Mouse (Mus musculus) ES-E14 (cell line): ENCODE data around the gene Tedc1. TPM values are rescaled to one million over a fixed set of nuclear protein-coding genes. Genes with fewer than 3 reads are reported as not detected.

Experiments
- DNase-seq: peaks from one replicate; pipeline ENCODE4 v3.0.0-alpha.2; 2013; ENCODE audit warnings: low read depth, low spot score
- H3K27ac ChIP-seq: 2 replicates; pipeline ENCODE4 v1.5.1; 2012; ENCODE audit warnings: low read depth, mild to moderate bottlenecking, low read length, moderate library complexity, mixed read lengths; ENCODE audit not compliant: poor library complexity, insufficient read depth, severe bottlenecking
- H3K36me3 ChIP-seq: 2 replicates; pipeline ENCODE4 v1.6.1; 2012; ENCODE audit warnings: mild to moderate bottlenecking, low read length, moderate library complexity, mixed read lengths; ENCODE audit not compliant: control insufficient read depth, poor library complexity, insufficient read depth, severe bottlenecking
- H3K4me1 ChIP-seq, 2 experiments: fragments of 150-350 bp in 1 of 2; sonication (generic) in 1 of 2; 2 replicates each; pipeline ENCODE4 v1.6.1; 2012; ENCODE audit warnings: low read length in 2 of 2, mild to moderate bottlenecking in 1 of 2, mixed read lengths in 1 of 2; ENCODE audit not compliant: control insufficient read depth in 2 of 2, insufficient read depth in 2 of 2, poor library complexity in 1 of 2
- H3K4me3 ChIP-seq, 2 experiments: fragments of 150-350 bp in 1 of 2; sonication (generic) in 1 of 2; 2 replicates each; pipeline ENCODE4 v1.5.1; 2012; ENCODE audit warnings: low read length in 2 of 2, low read depth in 1 of 2, mild to moderate bottlenecking in 1 of 2, mixed read lengths in 1 of 2; ENCODE audit not compliant: insufficient read depth in 1 of 2, poor library complexity in 1 of 2, severe bottlenecking in 1 of 2
- H3K9ac ChIP-seq: 2 replicates; pipeline ENCODE4 v1.6.1; 2012; ENCODE audit warnings: low read depth, mild to moderate bottlenecking, low read length, mixed read lengths; ENCODE audit not compliant: poor library complexity, insufficient read depth, severe bottlenecking
- H3K9me3 ChIP-seq: fragments of 150-350 bp; sonication (generic); 2 replicates; pipeline ENCODE4 v1.6.1; 2012; ENCODE audit warnings: low read depth, mild to moderate bottlenecking, low read length; ENCODE audit not compliant: control insufficient read depth, insufficient read depth
- CHD2 ChIP-seq: IDR thresholded peaks from 2 replicates; pipeline ENCODE4 v1.6.1; 2014; ENCODE audit warnings: mild to moderate bottlenecking, low read depth, low read length, inconsistent platforms
- HCFC1 ChIP-seq: IDR thresholded peaks from 2 replicates; pipeline ENCODE4 v1.6.1; 2012; ENCODE audit warnings: low read length, inconsistent platforms, borderline replicate concordance; ENCODE audit not compliant: insufficient read depth
- MAFK ChIP-seq: IDR thresholded peaks from 2 replicates; pipeline ENCODE4 v1.6.1; 2014; ENCODE audit warnings: mild to moderate bottlenecking, low read depth, low read length, inconsistent platforms; ENCODE audit not compliant: insufficient read depth
- ZC3H11A ChIP-seq: IDR thresholded peaks from 2 replicates; pipeline ENCODE4 v1.6.1; 2012; ENCODE audit warnings: low read depth, mild to moderate bottlenecking, inconsistent platforms, low read length, borderline replicate concordance
- ZNF384 ChIP-seq: IDR thresholded peaks from 2 replicates; pipeline ENCODE4 v1.6.1; 2012; ENCODE audit warnings: low read depth, low read length, inconsistent platforms
- in situ Hi-C, 2 experiments: fragments of 600-800 bp; cut with MboI; formaldehyde crosslinking; loops; one replicate each; pipeline ENCODE4 v1.15.1; 2025; ENCODE audit warnings: low sequenced_read_pairs in 2 of 2, inconsistent platforms in 1 of 2; ENCODE audit not compliant: unreplicated experiment in 2 of 2
- total RNA-seq: library from RNA; depleted of rRNA; stranded (reverse); fragments of 300-350 nt; gene quantifications from 2 replicates; pipeline ENCODE4 v1.2.3, GENCODE M21; 2012

The Tedc1 gene
- total RNA-seq, 1 experiment, result 30.3 TPM

GRCm38 (mm10) chr12:113185442-113186291 is 29.4 kb downstream of the Tedc1 start, which contains the start of gene Tmem121:
Gene Tmem121, plus strand, starts transcription at chr12:113185930.
- Histone ChIP-seq H3K9me3 (no peaks in the 10 kb centered on the region), H3K27ac (no peak within 1 kb of the TSS), H3K9ac (peak within 1 kb of the TSS; percentile 79), H3K36me3 (no peaks in the 10 kb centered on the region; the same call in 1 of the 2 replicates), H3K4me3 (peak within 1 kb of the TSS; percentile 80 to 88), H3K4me1 (peaks cover 0 to 19% of the 10 kb centered on the region in 2 experiments; a peak in 1 of 4 replicates)
- in situ Hi-C loops, result no loop called here
- DNase-seq, result no peak
- TF ChIP-seq HCFC1, result no peak
- TF ChIP-seq CHD2, result no peak
- TF ChIP-seq ZC3H11A, result no peak
- TF ChIP-seq MAFK, result no peak
- TF ChIP-seq ZNF384, result no peak

DNA sequence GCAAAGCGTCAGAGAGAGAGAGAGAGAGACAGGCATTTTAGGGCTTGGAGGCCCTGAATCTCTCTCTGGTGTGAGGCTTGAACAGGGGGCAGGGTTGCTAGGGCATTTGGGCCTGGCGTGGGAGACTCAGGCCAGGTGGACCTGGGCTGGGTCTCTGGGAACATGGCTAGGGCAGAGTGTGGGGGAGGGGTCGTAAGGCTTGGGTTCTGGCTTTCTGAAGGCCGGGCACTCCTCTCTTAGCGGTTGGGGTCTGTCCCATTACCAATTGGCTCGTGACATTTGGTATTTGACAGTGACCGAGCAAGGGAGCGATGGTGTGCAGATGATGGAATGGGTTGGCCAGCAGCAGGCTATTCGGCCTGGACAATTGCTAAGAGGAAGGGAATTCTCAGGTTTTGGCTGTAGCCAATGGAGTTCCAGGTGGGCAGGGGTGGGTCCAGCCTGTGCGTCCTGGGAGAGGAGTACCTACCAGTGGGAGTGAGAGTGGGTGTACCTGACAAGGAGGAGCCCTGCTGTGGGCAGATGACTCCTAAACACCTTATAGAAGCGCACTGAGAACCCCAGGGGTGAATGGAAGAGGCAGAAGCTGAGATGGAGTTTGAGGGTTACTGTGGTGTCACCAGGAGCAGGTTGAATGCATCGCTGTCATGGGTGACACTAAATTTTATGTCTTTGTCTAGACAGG is 30.2 kb downstream of the Tedc1 start:
- H3K27ac ChIP-seq, result no peak overlapping the region
- no peaks in the 10 kb centered on the region; the same call in 1 of the 2 replicates for H3K36me3 ChIP-seq
- peak overlapping the region; percentile 80 to 88 for H3K4me3 ChIP-seq
- no peaks in the 10 kb centered on the region for H3K9me3 ChIP-seq
- peaks cover 0 to 23% of the 10 kb centered on the region in 2 experiments; a peak in 2 of 4 replicates for H3K4me1 ChIP-seq
- peak overlapping the region; percentile 79 for H3K9ac ChIP-seq
- TF ChIP-seq MAFK, result no peak
- DNase-seq, result no peak
- in situ Hi-C loops, result no loop called here

DNA sequence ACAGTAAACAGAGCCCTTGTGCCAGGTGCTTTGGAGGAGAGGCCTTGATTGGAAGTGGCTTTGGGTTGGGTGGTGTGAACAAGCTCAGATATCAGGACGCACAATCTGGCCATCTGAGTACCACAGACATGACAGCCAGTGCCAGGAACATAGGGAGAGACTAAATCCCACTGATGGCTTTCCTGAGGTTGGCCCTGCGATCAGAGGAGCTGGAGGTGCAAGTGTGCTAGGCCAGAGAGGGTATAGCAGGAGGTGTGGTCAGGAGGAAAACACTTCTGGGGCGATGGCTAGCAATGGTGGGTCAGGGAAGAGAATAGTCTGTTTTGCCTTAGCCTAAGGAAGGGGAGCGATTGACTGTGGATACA is 30.8 kb downstream of the Tedc1 start:
- in situ Hi-C loops, result no loop called here
- 0 out of 4 replicates have a peak overlapping the region, but pooled peaks of 1 of the 2 experiments have one; percentile 63 for H3K4me3 ChIP-seq
- H3K9ac ChIP-seq, result no peak overlapping the region
- DNase-seq, result no peak
- H3K9me3 ChIP-seq, result no peaks in the 10 kb centered on the region
- H3K36me3 ChIP-seq, result no peaks in the 10 kb centered on the region; the same call in 1 of the 2 replicates
- no peak for TF ChIP-seq HCFC1
- TF ChIP-seq ZC3H11A, result no peak
- no peak for TF ChIP-seq ZNF384
- TF ChIP-seq CHD2, result no peak
- no peak for TF ChIP-seq MAFK
- peaks cover 0 to 23% of the 10 kb centered on the region in 2 experiments; a peak in 2 of 4 replicates for H3K4me1 ChIP-seq
- no peak overlapping the region for H3K27ac ChIP-seq

- Histone ChIP-seq H3K4me3 (peak overlapping the region; percentile 63 to 64), H3K4me1 (peaks cover 0 to 23% of the 10 kb centered on the region in 2 experiments; a peak in 2 of 4 replicates), H3K27ac (no peak overlapping the region), H3K9ac (peak overlapping the region; percentile 72), H3K9me3 (no peaks in the 10 kb centered on the region), H3K36me3 (no peaks in the 10 kb centered on the region; the same call in 1 of the 2 replicates)
- in situ Hi-C loops, result no loop called here
- TF ChIP-seq ZNF384 (no peak), CHD2 (no peak), HCFC1 (0 out of 2 replicates have a peak, but pooled peaks have one; percentile 24), MAFK (no peak), ZC3H11A (0 out of 2 replicates have a peak, but pooled peaks have one; percentile 27)
- DNase-seq, result peak; percentile 73
These were observed 31.5 kb downstream of the Tedc1 start for GRCm38 (mm10) chr12:113187584-113188295.
